Mouse (Mus musculus): ENCODE data around the gene Pou4f1.

DNA sequence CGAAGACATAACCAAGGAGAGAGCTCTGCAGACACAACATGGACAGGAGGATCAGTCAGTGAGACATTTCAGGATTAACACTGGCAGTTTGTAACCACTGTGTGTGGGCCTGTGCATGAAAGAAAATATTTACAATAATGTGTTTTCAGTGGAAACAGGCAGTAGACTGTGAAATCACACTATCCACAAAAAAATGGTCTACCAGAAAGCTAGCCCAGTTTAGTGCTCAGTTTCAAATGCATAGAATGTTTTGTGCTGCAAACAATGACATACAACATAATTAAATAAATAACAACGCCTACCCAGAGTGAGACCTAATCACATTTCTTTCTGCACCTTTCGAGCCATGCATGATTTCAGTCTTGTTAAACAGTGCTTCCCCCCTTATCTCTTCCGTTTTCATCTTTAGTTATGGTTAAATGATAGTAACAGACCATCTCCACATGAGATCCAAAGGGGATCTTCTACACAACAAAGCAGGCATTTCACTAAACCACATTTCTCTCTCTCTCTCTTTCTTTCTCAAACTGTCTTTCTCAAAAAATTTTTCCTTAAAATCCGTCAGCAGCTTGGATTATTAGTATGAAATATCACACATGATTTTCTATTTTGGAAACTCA is 4.1 kb downstream of the Pou4f1 start:
- no peak for TF ChIP-seq TBP (IDR thresholded peaks at IDR 0.05; ENCODE audit: low read depth, low read length)
- no peak for TF ChIP-seq GATA1 (IDR thresholded peaks at IDR 0.05; ENCODE audit: low read depth, low read length)
- TF ChIP-seq CTCF (IDR thresholded peaks at IDR 0.05 in 2 of 3, conservative IDR thresholded peaks at IDR 0.05 in 1 of 3; ENCODE audit: control insufficient read depth in 1 of 3, insufficient read depth in 1 of 3, low read depth in 2 of 3, low read length in 3 of 3, poor library complexity in 1 of 3, severe bottlenecking in 1 of 3) = no peak
- TF ChIP-seq USF1 (IDR thresholded peaks at IDR 0.05; ENCODE audit: low read depth, low read length) = no peak
- no peak for TF ChIP-seq MAFK (IDR thresholded peaks at IDR 0.05; ENCODE audit: borderline replicate concordance, low read depth, low read length)
- TF ChIP-seq CHD2 (IDR thresholded peaks at IDR 0.05; ENCODE audit: low read length) = no peak
- no peak for TF ChIP-seq MYC (IDR thresholded peaks at IDR 0.05; ENCODE audit: low read depth, low read length)
- TF ChIP-seq NELFE (IDR thresholded peaks at IDR 0.05; ENCODE audit: low read depth, low read length) = no peak
- no peak for TF ChIP-seq POLR2A (IDR thresholded peaks at IDR 0.05; ENCODE audit: control insufficient read depth in 1 of 2, insufficient read depth in 1 of 2, low read depth in 1 of 2, low read length in 2 of 2, poor library complexity in 1 of 2)
- TF ChIP-seq EP300 (IDR thresholded peaks at IDR 0.05; ENCODE audit: low read depth in 1 of 2, low read length in 2 of 2) = no peak
